Mouse (Mus musculus): ENCODE data around the gene Rapsn.

Rapsn gene

GRCm38 (mm10) chr2:91053934-91054382 lies 18.5 kb downstream of the Rapsn start, which contains the start of gene Psmc3:
Gene Psmc3 (plus strand): TSS chr2:91054009.
- peak; percentile 99 for DNase-seq

GRCm38 (mm10) chr2:91058435-91058834 lies 23.0 kb downstream of the Rapsn start:
- no peak for DNase-seq

- no peak for DNase-seq
Observed at GRCm38 (mm10) chr2:91059376-91059775, 24.0 kb downstream of the Rapsn start.

- DNase-seq: peak; percentile 73
Observed at GRCm38 (mm10) chr2:91060544-91061355, 25.3 kb downstream of the Rapsn start.

- DNase-seq: peak; percentile 83
Observed at GRCm38 (mm10) chr2:91061849-91062481, 26.5 kb downstream of the Rapsn start.

- no peak for DNase-seq
Observed at GRCm38 (mm10) chr2:91062779-91063606, 27.6 kb downstream of the Rapsn start.

- no peak for DNase-seq
Observed at GRCm38 (mm10) chr2:91064211-91064610, 28.8 kb downstream of the Rapsn start.

GRCm38 (mm10) chr2:91065544-91065943 lies 30.1 kb downstream of the Rapsn start:
- peak; percentile 69 for DNase-seq

- DNase-seq: no peak
Observed at GRCm38 (mm10) chr2:91066455-91066854, 31.0 kb downstream of the Rapsn start.

GRCm38 (mm10) chr2:91068162-91068871 lies 32.9 kb downstream of the Rapsn start:
- DNase-seq: peak; percentile 34

GRCm38 (mm10) chr2:91068872-91069165 lies 33.4 kb downstream of the Rapsn start:
- DNase-seq: peak; percentile 31

GRCm38 (mm10) chr2:91069306-91070000 lies 34.0 kb downstream of the Rapsn start:
- peak; percentile 58 for DNase-seq

- peak; percentile 97 for DNase-seq
Observed at GRCm38 (mm10) chr2:91070076-91070800, 34.8 kb downstream of the Rapsn start, which contains the start of gene Slc39a13. Gene Slc39a13 (minus strand): TSS chr2:91070417.

GRCm38 (mm10) chr2:91071059-91071458 lies 35.6 kb downstream of the Rapsn start:
- no peak for DNase-seq

- no peak for DNase-seq
Observed at GRCm38 (mm10) chr2:91072092-91072491, 36.7 kb downstream of the Rapsn start.

GRCm38 (mm10) chr2:91077957-91078313 lies 42.5 kb downstream of the Rapsn start:
- DNase-seq: no peak

GRCm38 (mm10) chr2:91078314-91079025 lies 43.0 kb downstream of the Rapsn start:
- DNase-seq: peak; percentile 49

- no peak for DNase-seq
Observed at GRCm38 (mm10) chr2:91079026-91079384, 43.6 kb downstream of the Rapsn start.

- DNase-seq: no peak
Observed at GRCm38 (mm10) chr2:91080784-91081513, 45.5 kb downstream of the Rapsn start.

All from kidney, postnatal 10 days (tissue).